Mouse (Mus musculus): ENCODE results near the gene Zbtb20.

Gene Zbtb20

GRCm38 (mm10) chr16:43641230-43641629 lies 765.5 kb downstream of the Zbtb20 start:
- DNase-seq (ENCODE audit: low read depth, low spot score): no peak

- no peak for DNase-seq (ENCODE audit: low read depth, low spot score)
Measured at GRCm38 (mm10) chr16:43645879-43646278, 770.2 kb downstream of the Zbtb20 start.

- no peak for DNase-seq (ENCODE audit: low read depth, low spot score)
Measured at GRCm38 (mm10) chr16:43646943-43647342, 771.3 kb downstream of the Zbtb20 start.

GRCm38 (mm10) chr16:43647641-43648040 lies 772.0 kb downstream of the Zbtb20 start:
- DNase-seq (ENCODE audit: low read depth, low spot score): no peak

GRCm38 (mm10) chr16:43650355-43651080 lies 774.8 kb downstream of the Zbtb20 start:
- no peak for DNase-seq (ENCODE audit: low read depth, low spot score)

- DNase-seq (ENCODE audit: low read depth, low spot score): no peak
Measured at GRCm38 (mm10) chr16:43653288-43653687, 777.6 kb downstream of the Zbtb20 start.

- no peak for DNase-seq (ENCODE audit: low read depth, low spot score)
Measured at GRCm38 (mm10) chr16:43654269-43654668, 778.6 kb downstream of the Zbtb20 start.

GRCm38 (mm10) chr16:43655183-43655787 lies 779.6 kb downstream of the Zbtb20 start:
- DNase-seq (ENCODE audit: low read depth, low spot score): no peak

GRCm38 (mm10) chr16:43661576-43661975 lies 785.9 kb downstream of the Zbtb20 start:
- DNase-seq (ENCODE audit: low read depth, low spot score): no peak

GRCm38 (mm10) chr16:43662124-43663004 lies 786.7 kb downstream of the Zbtb20 start:
- DNase-seq (ENCODE audit: low read depth, low spot score): no peak

- no peak for DNase-seq (ENCODE audit: low read depth, low spot score)
Measured at GRCm38 (mm10) chr16:43663978-43664579, 788.4 kb downstream of the Zbtb20 start, which contains the start of gene Tigit. Tigit (minus strand) TSS chr16:43664146.

GRCm38 (mm10) chr16:43664861-43665260 lies 789.2 kb downstream of the Zbtb20 start:
- DNase-seq (ENCODE audit: low read depth, low spot score): no peak

- DNase-seq (ENCODE audit: low read depth, low spot score): no peak
Measured at GRCm38 (mm10) chr16:43668294-43668693, 792.6 kb downstream of the Zbtb20 start.

- no peak for DNase-seq (ENCODE audit: low read depth, low spot score)
Measured at GRCm38 (mm10) chr16:43671972-43672371, 796.3 kb downstream of the Zbtb20 start.

GRCm38 (mm10) chr16:43672697-43673096 lies 797.0 kb downstream of the Zbtb20 start:
- no peak for DNase-seq (ENCODE audit: low read depth, low spot score)

GRCm38 (mm10) chr16:43674400-43674799 lies 798.7 kb downstream of the Zbtb20 start:
- DNase-seq (ENCODE audit: low read depth, low spot score): no peak

GRCm38 (mm10) chr16:43687968-43688367 lies 812.3 kb downstream of the Zbtb20 start:
- DNase-seq (ENCODE audit: low read depth, low spot score): no peak

GRCm38 (mm10) chr16:43690211-43690690 lies 814.6 kb downstream of the Zbtb20 start:
- DNase-seq (ENCODE audit: low read depth, low spot score): no peak

- DNase-seq (ENCODE audit: low read depth, low spot score): no peak
Measured at GRCm38 (mm10) chr16:43690912-43691311, 815.2 kb downstream of the Zbtb20 start.

- no peak for DNase-seq (ENCODE audit: low read depth, low spot score)
Measured at GRCm38 (mm10) chr16:43691741-43692140, 816.1 kb downstream of the Zbtb20 start.

Measured in forelimb bud, embryonic 11.5 days (tissue).